Mouse (Mus musculus) kidney, adult 10 weeks (tissue): ENCODE data around the gene Cyp2c40. TPM values are rescaled to one million over a fixed set of nuclear protein-coding genes. Genes with fewer than 3 reads are reported as not detected.

ENCODE experiments used
- polyA plus RNA-seq: library from polyadenylated mRNA; stranded (reverse); fragments of 350-450 nt; fragmentation: Illumina TruSeq; extraction: RNeasy Lipid Tissue Mini Kit (QIAGEN cat#74804); gene quantifications from one replicate; pipeline ENCODE4 v1.2.3, GENCODE M21; 2014; ENCODE audit warnings: low read depth, low replicate concordance

The Cyp2c40 gene
- not detected for polyA plus RNA-seq

DNA sequence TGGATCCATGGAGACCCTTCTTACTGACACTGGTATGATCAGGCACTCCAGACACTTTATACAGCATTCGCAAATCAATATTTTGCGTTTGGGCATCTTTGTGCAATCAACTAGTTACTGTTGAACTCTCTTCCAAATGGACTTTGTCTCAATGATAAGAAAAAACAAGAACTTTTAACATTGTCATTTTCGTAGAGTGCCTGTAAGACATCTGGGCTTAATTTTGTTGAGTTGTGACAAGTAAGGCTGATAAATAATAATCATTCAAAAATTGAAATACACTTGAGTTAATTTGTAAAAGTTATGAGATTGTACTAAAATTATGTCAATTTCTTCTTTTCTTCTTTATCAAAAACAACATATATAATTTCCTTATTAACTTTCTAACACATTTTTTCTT, at the start of gene Cyp2c40:
TSS of gene Cyp2c40 (minus strand) at position 101 of the 400 bp plus-strand sequence.

DNA sequence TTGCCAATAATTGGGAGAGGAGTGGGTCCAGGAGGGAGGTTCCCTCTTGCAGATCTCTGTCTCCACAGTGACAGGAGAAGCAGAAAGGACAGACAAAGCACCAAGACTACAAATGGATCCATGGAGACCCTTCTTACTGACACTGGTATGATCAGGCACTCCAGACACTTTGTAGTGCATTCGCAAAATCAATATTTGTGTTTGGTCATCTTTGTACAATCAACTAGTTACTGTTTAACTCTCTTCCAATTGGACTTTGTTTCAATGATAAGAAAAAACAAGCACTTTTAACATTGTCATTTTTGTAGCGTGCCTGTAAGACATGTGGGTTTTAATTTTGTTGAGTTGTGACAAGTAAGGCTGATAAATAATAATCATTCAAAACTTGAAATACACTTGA, 71.7 kb downstream of the Cyp2c40 start, which contains the start of gene Cyp2c68:
TSS of gene Cyp2c68 (minus strand) at position 135 of the 400 bp plus-strand sequence.

Other genes with a start within 250 kb of the Cyp2c40 start
- gene Cyp2c67, start 163.8 kb downstream of the Cyp2c40 start, polyA plus RNA-seq, result not detected
- 6.0 TPM for gene Cyp2c68, start 71.8 kb downstream of the Cyp2c40 start, polyA plus RNA-seq
- 3.1 TPM for gene Cyp2c69, start 74.0 kb upstream of the Cyp2c40 start, polyA plus RNA-seq
- 0.49 TPM for gene Cyp2c37, start 179.6 kb upstream of the Cyp2c40 start, polyA plus RNA-seq